In the genomic region with DNA sequence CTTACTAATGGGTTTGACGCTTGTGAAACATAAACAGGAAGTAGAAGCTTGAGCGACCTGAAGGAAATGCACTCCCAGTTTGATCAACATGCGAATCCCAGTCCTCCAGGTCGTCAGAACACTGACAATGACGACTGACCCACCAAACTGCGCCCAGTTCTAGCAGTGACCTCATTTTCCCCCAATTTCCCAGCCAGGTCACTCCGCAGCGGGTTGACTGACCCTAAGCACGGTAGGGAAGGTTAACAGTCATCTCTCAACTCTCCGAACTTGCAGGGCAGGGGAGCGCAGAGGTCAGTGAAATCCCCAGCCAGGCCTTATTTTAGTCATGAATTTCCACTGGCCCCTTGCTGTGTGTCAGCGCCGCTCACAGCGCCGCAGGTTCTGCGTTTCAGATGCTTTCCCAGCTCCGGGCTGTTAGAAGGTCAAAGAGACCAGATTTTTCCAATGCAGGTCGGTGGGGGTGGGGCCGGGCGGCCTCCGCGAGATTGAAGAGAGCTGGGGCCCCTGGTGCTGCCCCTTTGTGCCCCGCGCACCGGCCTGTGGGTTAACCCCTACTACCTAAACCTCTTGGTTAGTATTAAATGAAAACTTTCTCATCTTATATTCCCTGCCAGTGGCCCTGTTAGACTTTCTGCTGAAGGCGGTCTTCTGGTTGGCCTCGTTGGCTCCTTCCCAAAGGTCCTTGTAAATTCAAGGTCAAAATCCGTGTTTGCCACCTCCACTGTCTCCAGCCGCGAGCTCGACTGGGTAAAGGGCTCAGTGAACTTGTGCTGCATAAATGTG, we compare ENCODE assay signal across 8 mouse cellular contexts. TPM values are rescaled to one million over a fixed set of nuclear protein-coding genes. Genes with fewer than 3 reads are reported as not detected.
DNase-seq lines count a peak whose midpoint lies in the region; ATAC-seq and TF ChIP-seq lines count a peak whose summit lies in the region.

No protein-coding gene starts in this region.

- peaks cover 4% of the 10 kb centered on the region; the same call in 1 of the 2 replicates for H3K27me3 ChIP-seq in embryonic facial prominence, embryonic 15.5 days
- no peaks in the 10 kb centered on the region for H3K27me3 ChIP-seq in heart, embryonic 16.5 days (ENCODE audit: control insufficient read depth, insufficient read depth, low read length)
- H3K27me3 ChIP-seq in kidney, postnatal 0 days (ENCODE audit: insufficient read depth, low read length) = no peaks in the 10 kb centered on the region

- H3K4me3 ChIP-seq in embryonic facial prominence, embryonic 15.5 days (replicated peaks) = peak overlapping the region; percentile 58
- peak overlapping the region; percentile 93 for H3K4me3 ChIP-seq in heart, embryonic 16.5 days (ENCODE audit: low read length)
- peak overlapping the region; percentile 56 for H3K4me3 ChIP-seq in kidney, postnatal 0 days (replicated peaks; ENCODE audit: low read depth, low read length)

- peak overlapping the region; percentile 95 for H3K4me2 ChIP-seq in embryonic facial prominence, embryonic 15.5 days (replicated peaks)
- peak overlapping the region; percentile 90 for H3K4me2 ChIP-seq in heart, embryonic 16.5 days (ENCODE audit: low read depth, low read length)
- peak overlapping the region; percentile 96 for H3K4me2 ChIP-seq in kidney, postnatal 0 days (ENCODE audit: low read length)

- no peaks in the 10 kb centered on the region for H3K9me3 ChIP-seq in embryonic facial prominence, embryonic 15.5 days (replicated peaks)
- no peaks in the 10 kb centered on the region for H3K9me3 ChIP-seq in heart, embryonic 16.5 days (replicated peaks; ENCODE audit: control insufficient read depth, low read length)
- H3K9me3 ChIP-seq in kidney, postnatal 0 days (replicated peaks; ENCODE audit: low read length) = no peaks in the 10 kb centered on the region

- 4% methylated on average over 31 of the region's 31 CpGs for WGBS in embryonic facial prominence, embryonic 15.5 days
- WGBS in heart, embryonic 16.5 days = 2% methylated on average over 31 of the region's 31 CpGs
- WGBS in kidney, postnatal 0 days = 4% methylated on average over 31 of the region's 31 CpGs

- H3K36me3 ChIP-seq in embryonic facial prominence, embryonic 15.5 days = no peaks in the 10 kb centered on the region
- no peaks in the 10 kb centered on the region for H3K36me3 ChIP-seq in heart, embryonic 16.5 days (ENCODE audit: control insufficient read depth, insufficient read depth)
- no peaks in the 10 kb centered on the region for H3K36me3 ChIP-seq in kidney, postnatal 0 days (ENCODE audit: insufficient read depth, low read length)

- TF ChIP-seq CTCF in kidney, postnatal 0 days (IDR thresholded peaks at IDR 0.05; ENCODE audit: low read depth) = no peak

- no peak for ATAC-seq in embryonic facial prominence, embryonic 15.5 days (ENCODE audit: insufficient number of reproducible peaks, low FRiP score, low TSS enrichment, low read depth)
- no peak for ATAC-seq in heart, embryonic 16.5 days (replicated peaks; ENCODE audit: extremely low read depth, insufficient read depth, low FRiP score)
- peak; percentile 1 for ATAC-seq in kidney, postnatal 0 days (replicated peaks; ENCODE audit: low FRiP score, low read depth)

- H3K4me1 ChIP-seq in embryonic facial prominence, embryonic 15.5 days = peaks cover 38% of the 10 kb centered on the region
- peaks cover 22% of the 10 kb centered on the region for H3K4me1 ChIP-seq in heart, embryonic 16.5 days (ENCODE audit: control insufficient read depth, insufficient read depth, low read length)
- peaks cover 20% of the 10 kb centered on the region for H3K4me1 ChIP-seq in kidney, postnatal 0 days (replicated peaks; ENCODE audit: insufficient read depth, low read length)

- peak; percentile 56 for DNase-seq in 416B (ENCODE audit: low read depth)
- DNase-seq in adrenal gland, adult 2 months = peak; percentile 84
- DNase-seq in kidney, postnatal 0 days (ENCODE audit: low spot score) = peak; percentile 54
- peak; percentile 52 for DNase-seq in lung, postnatal 14 days
- DNase-seq in ovary, postnatal 10 days (ENCODE audit: low spot score) = peak; percentile 37
- DNase-seq in urinary bladder, postnatal 36 days (ENCODE audit: low spot score in 2 of 2) = peak; percentile 47 to 48

- peak overlapping the region; percentile 96 for H3K27ac ChIP-seq in embryonic facial prominence, embryonic 15.5 days (replicated peaks)
- peak overlapping the region; percentile 100 for H3K27ac ChIP-seq in heart, embryonic 16.5 days (ENCODE audit: low read length)
- peak overlapping the region; percentile 98 for H3K27ac ChIP-seq in kidney, postnatal 0 days

- H3K9ac ChIP-seq in embryonic facial prominence, embryonic 15.5 days = peak overlapping the region; percentile 45
- H3K9ac ChIP-seq in heart, embryonic 16.5 days (ENCODE audit: low read length) = peak overlapping the region; percentile 81
- H3K9ac ChIP-seq in kidney, postnatal 0 days (ENCODE audit: low read depth, low read length) = peak overlapping the region; percentile 71; the same call in 1 of the 2 replicates

RNA-seq across cellular contexts. Expression of a gene that starts 1.8 kb away (rescaled TPM):
- total RNA-seq in adrenal gland, adult 2 months (2021) = 10 to 100 TPM; 61.4 to 91.7 TPM
- polyA plus RNA-seq in adrenal gland, adult 2 months (2012; rRNA removed) = 26.4 and 50.5 TPM in 2 replicates
- polyA plus RNA-seq in embryonic facial prominence, embryonic 15.5 days (2015; fragmentation: Nextera tagmentation; extraction: Ambion mirVana) = 23.4 and 27.4 TPM in 2 replicates
- 24.4 and 28.5 TPM in 2 replicates for polyA plus RNA-seq in heart, embryonic 16.5 days (2015; fragmentation: Nextera tagmentation; extraction: Ambion mirVana)
- 23.8 and 28.6 TPM in 2 replicates for polyA plus RNA-seq in kidney, postnatal 0 days (2015; fragmentation: Nextera tagmentation; extraction: Ambion mirVana)
